Mouse (Mus musculus) brain, embryonic 14.5 days (tissue): ENCODE data around the gene Prr18.

Experiments used
- CTCF ChIP-seq: fragments of 200-500 bp; IDR thresholded peaks from 2 replicates; pipeline ENCODE4 v1.5.1; 2012; ENCODE audit warnings: inconsistent platforms, mild to moderate bottlenecking, moderate library complexity, borderline replicate concordance; ENCODE audit not compliant: insufficient read depth, insufficient read length; ENCODE audit errors: extremely low read depth
- POLR2A ChIP-seq: fragments of 200-500 bp; IDR thresholded peaks from 2 replicates; pipeline ENCODE4 v1.6.1; 2012; ENCODE audit warnings: mild to moderate bottlenecking, inconsistent platforms, borderline replicate concordance; ENCODE audit not compliant: poor library complexity, insufficient read depth, insufficient read length, severe bottlenecking; ENCODE audit errors: extremely low read depth

DNA sequence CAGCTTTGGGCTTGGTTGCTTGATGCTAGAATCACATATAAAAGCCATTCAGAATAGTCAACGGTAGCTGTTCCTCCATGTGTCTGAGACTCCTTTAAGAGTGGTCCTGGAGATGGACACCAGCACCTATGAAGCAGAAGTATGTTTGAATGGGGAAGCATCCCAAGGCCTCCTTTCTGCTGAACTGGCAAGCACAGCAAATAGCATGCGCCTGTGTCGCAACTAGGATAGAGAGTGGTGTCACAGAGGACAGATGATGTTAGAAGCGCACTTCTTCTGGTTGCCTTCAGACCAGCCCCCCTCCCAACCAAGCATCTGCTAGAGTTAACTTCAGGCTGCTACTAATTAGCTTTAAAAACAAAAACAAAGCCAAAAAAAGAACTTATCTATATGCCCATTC is 53.2 kb downstream of the Prr18 start:
- TF ChIP-seq CTCF (no peak), POLR2A (no peak)
